Mouse (Mus musculus) G1E (cell line): Measurements from ENCODE around the gene Srxn1.

Experiments used
- CTCF ChIP-seq: IDR thresholded peaks from 2 replicates; pipeline ENCODE4 v1.5.1; 2012; ENCODE audit warnings: low read depth, low read length, inconsistent platforms, mixed read lengths
- TAL1 ChIP-seq: conservative IDR thresholded peaks from 2 replicates; pipeline ENCODE4 v1.6.1; 2012; ENCODE audit warnings: low read depth, low read length, inconsistent platforms, mixed read lengths

DNA sequence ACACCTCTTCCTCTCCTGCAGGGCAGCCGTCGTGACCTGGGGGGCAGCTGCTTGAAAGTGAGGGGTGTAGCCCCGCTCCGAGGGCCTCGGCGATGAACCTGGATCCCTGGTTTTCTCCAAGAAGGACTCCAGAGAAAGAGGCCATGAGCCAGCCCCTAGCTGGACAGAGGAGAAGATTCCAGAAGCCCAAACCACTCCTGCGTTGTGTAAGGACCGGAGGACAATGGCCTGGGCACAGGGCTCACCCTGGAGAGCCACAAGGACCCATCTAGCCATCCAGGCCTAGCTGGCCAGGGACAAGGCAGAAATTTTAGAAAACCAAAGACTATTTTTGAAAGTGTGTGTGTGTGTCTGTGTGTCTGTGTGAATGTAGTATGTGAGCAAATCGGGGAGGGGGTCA is 43.4 kb downstream of the Srxn1 start:
- TF ChIP-seq CTCF (no peak), TAL1 (no peak)
